Mouse (Mus musculus) spleen, adult 2 months (tissue): ENCODE results near the gene Cox6b1.

Experiments used
- CTCF ChIP-seq: fragments of 200-500 bp; IDR thresholded peaks from 2 replicates; pipeline ENCODE4 v1.5.1; 2011; ENCODE audit warnings: mild to moderate bottlenecking, inconsistent platforms; ENCODE audit not compliant: insufficient read depth, insufficient read length, insufficient replicate concordance; ENCODE audit errors: extremely low read depth
- POLR2A ChIP-seq: fragments of 200-500 bp; IDR thresholded peaks from 2 replicates; pipeline ENCODE4 v1.6.1; 2011; ENCODE audit warnings: low read depth, low read length, inconsistent platforms

GRCm38 (mm10) chr7:30626647-30627046 is 696 bp upstream of the Cox6b1 start:
- TF ChIP-seq CTCF, result no peak
- TF ChIP-seq POLR2A, result no peak
